Mouse (Mus musculus) gonadal fat pad, adult 2 months (tissue): ENCODE results near the gene Chst13. TPM values are rescaled to one million over a fixed set of nuclear protein-coding genes. Genes with fewer than 3 reads are reported as not detected.

Source experiments
- DNase-seq: peaks from one replicate; pipeline ENCODE4 v3.0.0-alpha.2; 2012; ENCODE audit warnings: low read depth
- polyA plus RNA-seq: library from polyadenylated mRNA; depleted of rRNA; stranded (reverse); fragments of >200 nt; gene quantifications from 2 replicates; pipeline ENCODE4 v1.2.3, GENCODE M21; 2012; rRNA removed

Chst13 gene
- polyA plus RNA-seq = 0.37 and 0.69 TPM in 2 replicates

DNA sequence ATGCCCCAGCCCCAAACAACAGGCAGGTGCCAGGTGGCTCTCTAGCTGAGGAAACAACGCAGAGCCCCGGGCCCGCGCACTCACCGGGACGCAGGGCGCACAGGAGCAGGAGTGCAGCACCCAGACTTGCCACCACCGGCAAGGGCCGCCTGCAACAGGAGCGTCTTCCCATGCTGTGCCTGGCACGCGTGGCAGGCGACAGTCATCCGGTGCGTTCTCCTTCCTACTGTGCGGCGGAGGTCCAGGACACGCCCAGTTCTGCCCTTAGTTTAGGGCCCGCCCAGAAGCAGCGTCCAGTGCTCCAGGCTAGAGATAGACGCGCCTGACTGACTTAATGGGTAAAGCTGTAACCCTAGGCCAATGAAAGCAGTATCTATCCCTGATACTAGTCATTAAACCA is at the start of gene Chst13:
Gene Chst13, minus strand, starts transcription at position 195 of the 400 bp plus-strand sequence.
- DNase-seq = no peak

DNA sequence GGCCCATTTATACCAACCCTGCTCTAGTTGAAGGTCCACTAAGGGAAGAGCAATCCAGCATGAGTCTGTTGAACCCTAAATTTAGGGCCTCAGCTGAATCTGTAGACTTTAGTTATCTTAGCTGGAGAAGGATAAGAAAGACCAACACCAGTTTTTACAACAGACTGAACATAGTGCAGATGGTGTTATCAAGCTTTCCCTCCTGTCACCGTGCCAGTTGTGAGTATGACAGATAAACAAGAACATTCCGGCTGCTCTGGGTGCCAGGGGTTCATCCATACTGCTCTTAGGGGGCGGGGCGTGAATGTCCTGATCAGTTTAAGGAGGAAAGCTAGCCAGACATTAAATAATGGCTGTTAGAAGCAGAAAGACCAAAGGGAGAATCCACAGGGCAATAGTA is 49.7 kb upstream of the Chst13 start:
- DNase-seq = no peak

- no peak for DNase-seq
Measured at GRCm38 (mm10) chr6:90369725-90370553, 45.0 kb upstream of the Chst13 start.

- DNase-seq = peak; percentile 72
Measured at GRCm38 (mm10) chr6:90368976-90369724, 44.2 kb upstream of the Chst13 start, which contains the start of gene Zxdc. Gene Zxdc, plus strand, starts transcription at chr6:90369492.

DNA sequence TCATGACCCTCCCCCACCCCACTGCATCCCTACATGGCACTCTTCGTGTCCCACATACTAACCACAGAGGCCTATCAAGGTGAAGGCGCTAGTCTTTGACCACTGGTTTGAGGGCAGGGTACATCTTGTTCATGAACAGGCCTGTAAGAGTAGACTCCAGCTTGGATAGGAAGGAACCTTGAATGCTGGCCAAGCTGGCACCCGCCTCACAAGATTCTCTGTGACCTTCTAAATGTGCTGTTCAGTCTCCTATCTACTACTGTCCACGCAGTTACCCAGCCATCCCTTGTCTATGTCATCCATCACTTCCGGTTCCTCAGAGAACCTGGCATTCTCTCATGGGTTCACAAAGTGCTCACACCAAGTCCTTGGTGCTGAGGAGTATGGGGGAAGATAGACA is 38.3 kb upstream of the Chst13 start:
- DNase-seq = no peak

GRCm38 (mm10) chr6:90360922-90361614 is 36.1 kb upstream of the Chst13 start:
- no peak for DNase-seq

DNA sequence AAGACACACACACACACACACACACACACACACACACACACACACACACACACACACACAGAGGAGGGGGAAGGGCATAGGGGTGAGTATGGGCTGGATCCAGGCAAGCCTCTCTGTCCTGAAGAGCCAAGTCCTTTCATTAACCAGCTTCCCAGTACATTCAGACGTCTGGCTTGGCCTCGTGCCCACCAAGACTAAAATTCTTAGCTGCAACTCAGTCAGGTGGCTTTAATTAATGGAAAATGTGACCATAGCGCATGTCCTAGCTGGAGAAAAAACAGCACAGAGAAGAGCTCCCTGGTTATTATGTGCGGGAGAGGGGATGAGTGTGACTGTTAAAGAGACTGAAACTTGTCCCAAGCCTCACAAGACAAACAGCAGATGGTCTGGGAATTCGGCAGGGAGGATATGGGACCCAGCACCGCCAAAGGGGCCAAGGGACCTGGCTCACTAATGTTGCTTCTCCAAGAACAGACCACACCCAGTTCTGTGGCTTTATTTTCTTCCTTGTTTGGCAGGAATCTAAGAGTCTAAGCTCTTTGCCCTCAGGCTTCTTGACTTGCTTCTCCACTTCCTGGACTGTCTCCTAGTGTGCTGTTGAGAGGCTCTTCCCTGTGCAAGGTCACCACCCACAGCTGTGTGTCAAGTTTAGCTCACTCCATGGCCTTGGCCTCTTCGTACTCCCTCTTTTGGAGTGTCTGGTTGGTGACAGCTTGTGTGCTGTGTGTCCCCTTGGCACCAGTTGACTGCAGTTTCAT is 35.2 kb upstream of the Chst13 start:
- peak; percentile 95 for DNase-seq

GRCm38 (mm10) chr6:90359445-90359844 is 34.5 kb upstream of the Chst13 start:
- no peak for DNase-seq

DNA sequence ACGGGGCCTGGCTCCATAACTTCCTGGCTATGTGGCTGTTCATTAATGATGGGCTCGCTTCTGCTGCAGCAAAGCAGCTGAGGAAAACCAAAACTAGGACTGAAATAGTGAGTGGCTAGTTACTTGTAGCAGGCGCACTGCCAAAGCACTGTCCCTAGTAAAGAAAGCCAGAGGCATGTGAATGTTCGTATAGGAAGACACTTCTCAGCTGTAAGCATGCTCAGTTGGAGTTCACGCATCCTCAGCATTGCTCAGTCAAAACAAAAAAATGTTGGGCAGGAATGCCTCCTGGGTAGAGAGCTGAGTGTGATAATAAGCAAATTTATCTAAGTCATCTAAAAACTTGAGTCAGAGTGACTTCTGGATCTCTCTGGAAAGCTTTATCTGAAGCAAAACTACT is 33.2 kb upstream of the Chst13 start:
- no peak for DNase-seq

GRCm38 (mm10) chr6:90350011-90350410 is 25.0 kb upstream of the Chst13 start:
- DNase-seq = no peak

GRCm38 (mm10) chr6:90348500-90348899 is 23.5 kb upstream of the Chst13 start:
- no peak for DNase-seq

DNA sequence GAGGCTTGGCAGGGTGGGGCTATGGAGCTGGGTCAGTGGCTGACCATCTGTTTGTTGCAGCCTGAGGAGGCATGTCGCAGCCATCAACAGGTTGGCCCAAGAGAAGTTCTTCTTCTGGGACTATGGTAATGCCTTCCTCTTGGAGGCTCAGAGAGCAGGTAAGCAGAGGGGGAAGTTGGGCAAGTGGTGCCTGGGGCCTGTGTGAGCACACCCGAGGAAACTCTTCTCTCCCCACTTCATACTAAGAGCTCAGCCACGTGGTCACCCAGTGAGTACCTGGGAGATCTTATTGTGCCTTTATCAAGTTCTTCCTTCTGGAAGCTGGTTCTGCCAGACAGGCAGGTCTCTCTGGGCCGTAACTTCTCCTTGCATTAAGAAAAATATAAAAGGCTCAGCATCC is 22.2 kb upstream of the Chst13 start:
- DNase-seq = no peak

- no peak for DNase-seq
Measured at GRCm38 (mm10) chr6:90342343-90342742, 17.4 kb upstream of the Chst13 start.

DNA sequence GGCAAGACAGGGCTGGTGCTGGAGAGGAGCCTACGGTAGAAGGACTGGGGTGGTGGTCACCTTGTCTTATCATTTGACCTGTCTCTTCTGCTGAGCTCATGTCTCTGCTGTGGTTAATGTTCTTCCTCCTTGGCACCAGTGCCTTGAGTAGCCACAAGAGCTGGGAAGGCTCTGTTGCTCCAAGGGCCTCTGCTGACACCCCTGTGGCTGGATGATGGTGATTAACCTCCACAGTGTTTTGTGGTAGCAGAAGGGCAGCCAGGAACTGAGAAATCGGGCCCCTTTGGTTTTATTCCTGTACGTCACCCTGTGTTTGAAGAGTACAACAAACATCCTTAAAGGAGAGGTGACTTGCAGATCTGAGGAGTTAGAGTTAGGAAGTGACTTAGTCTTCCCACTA is 9.3 kb upstream of the Chst13 start:
- no peak for DNase-seq

GRCm38 (mm10) chr6:90332561-90333425 is 7.8 kb upstream of the Chst13 start, which contains the start of gene Uroc1:
Gene Uroc1, plus strand, starts transcription at chr6:90333284.
- DNase-seq = no peak

- DNase-seq = no peak
Measured at GRCm38 (mm10) chr6:90329953-90330352, 5.0 kb upstream of the Chst13 start.

GRCm38 (mm10) chr6:90327670-90328069 is 2.7 kb upstream of the Chst13 start:
- no peak for DNase-seq

- no peak for DNase-seq
Measured at GRCm38 (mm10) chr6:90324463-90324862, 522 bp downstream of the Chst13 start.

DNA sequence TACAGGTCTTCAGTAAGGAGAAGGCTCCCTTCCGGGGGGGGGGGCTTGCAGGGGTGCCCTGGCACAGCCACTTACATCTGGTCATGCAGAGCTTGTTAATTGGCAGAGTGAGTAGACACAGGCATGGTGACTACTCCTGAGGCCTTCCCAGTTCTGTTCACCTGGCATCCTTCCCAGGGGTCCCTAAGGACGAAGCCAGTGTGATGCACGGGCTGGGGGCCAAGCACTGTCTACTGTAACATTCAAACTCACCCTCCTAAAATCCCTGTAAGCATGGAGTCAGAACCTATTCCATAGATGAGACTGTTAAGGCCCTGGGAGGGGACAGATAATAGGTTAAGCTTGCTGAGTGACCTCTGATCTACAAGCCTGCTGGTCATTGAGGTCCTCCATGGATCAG is 959 bp downstream of the Chst13 start:
- DNase-seq = no peak

DNA sequence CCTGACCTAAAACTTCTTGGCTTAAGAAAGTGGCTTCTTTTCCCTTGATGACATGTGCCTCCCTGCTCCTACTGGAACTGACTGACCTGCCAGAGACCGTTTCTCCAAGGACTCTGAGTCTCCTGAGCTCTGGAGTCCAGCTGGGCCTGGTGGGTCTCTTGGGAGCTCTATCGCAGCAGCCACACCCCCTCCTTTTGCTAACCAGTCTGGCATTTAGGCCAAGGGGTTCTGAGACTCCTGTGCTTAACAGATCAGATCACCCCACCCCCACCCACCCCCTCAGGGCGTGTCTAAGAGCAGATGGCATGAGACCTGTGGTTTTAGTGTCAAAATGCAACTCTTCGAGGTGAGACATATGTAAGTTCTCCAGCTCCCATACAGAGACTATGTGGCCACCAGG is 3.2 kb downstream of the Chst13 start:
- DNase-seq = no peak

GRCm38 (mm10) chr6:90320429-90320828 is 4.6 kb downstream of the Chst13 start:
- no peak for DNase-seq
